ENCODE assay signal across 10 mouse cellular contexts in the genomic region with DNA sequence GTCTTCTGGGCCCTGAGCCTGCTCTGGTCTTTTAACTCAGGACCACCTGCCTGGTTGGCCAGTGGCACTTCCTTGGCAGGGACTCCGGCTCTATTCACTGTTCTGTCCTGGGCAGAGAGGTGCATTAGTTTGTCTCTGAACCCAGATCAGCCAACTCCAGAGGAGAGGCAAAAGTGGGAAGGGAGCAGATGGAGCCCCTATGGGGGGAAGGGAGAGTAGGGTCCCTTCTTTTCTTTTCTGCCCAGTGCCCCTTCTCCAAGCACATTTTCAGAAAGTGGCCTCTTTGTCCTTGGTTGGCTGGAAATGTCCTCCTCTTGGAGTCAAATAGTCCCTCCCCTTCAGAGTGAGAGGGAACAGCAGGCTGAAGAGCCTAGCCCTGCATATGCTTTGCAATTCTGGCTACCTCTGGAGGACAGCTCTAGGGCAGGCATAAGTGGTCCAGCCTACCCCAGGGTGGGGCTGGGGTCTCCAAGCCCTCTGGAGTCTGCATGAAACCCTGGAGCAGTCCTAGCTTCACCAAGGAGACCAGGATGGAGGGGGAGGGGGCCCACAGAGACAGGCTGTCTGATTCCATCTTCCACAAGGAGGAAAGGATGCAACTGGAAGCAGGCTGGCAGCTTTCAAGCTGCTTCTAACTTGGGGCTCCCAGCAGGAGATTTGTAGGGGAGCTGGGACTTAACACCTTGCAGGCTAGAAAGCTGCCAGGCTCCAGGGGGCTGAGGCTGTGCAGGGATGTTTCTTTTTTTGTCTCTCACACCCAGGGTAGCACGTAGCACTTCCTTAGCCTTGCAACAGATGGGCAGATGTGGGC. TPM values are rescaled to one million over a fixed set of nuclear protein-coding genes. Genes with fewer than 3 reads are reported as not detected.
DNase-seq lines count a peak whose midpoint lies in the region; ATAC-seq lines count a peak whose summit lies in the region.
"Had no signal": no experiment of that assay in that cellular context is flagged by ENCODE, and none has a peak within 500 bp of the region (broad histone marks: within the 10 kb centered on the region; RNA-seq: fewer than 3 reads in every experiment).

No protein-coding gene starts in this region.

- ATAC-seq in cerebellum, adult (ENCODE audit: insufficient number of reproducible peaks, low FRiP score, low TSS enrichment), result no peak; the same call in 1 of the 2 replicates
- ATAC-seq in forebrain, embryonic 15.5 days (replicated peaks), result peak; percentile 92
- peak; percentile 47; the same call in 1 of the 2 replicates for ATAC-seq in neural tube, embryonic 13.5 days (ENCODE audit: low read depth)
- ATAC-seq in megakaryocyte progenitor cell, adult 5-6 weeks (replicated peaks; ENCODE audit: poor library complexity), result no peak
- ATAC-seq: intestine, embryonic 16.5 days had no signal

- 20% methylated on average over 2 of the region's 2 CpGs for WGBS in forebrain, embryonic 15.5 days
- WGBS in neural tube, embryonic 13.5 days, result 41% methylated on average over 2 of the region's 2 CpGs

- peak overlapping the region; percentile 46 for H3K27ac ChIP-seq in forebrain, embryonic 15.5 days (replicated peaks)
- H3K27ac ChIP-seq in neural tube, embryonic 13.5 days (replicated peaks), result no peak overlapping the region
- H3K27ac ChIP-seq: stomach, embryonic 15.5 days had no signal

- no peaks in the 10 kb centered on the region for H3K27me3 ChIP-seq in forebrain, embryonic 15.5 days
- H3K27me3 ChIP-seq in neural tube, embryonic 13.5 days, result no peaks in the 10 kb centered on the region
- H3K27me3 ChIP-seq: stomach, embryonic 15.5 days had no signal

- no peaks in the 10 kb centered on the region for H3K36me3 ChIP-seq in forebrain, embryonic 15.5 days
- no peaks in the 10 kb centered on the region for H3K36me3 ChIP-seq in neural tube, embryonic 13.5 days
- H3K36me3 ChIP-seq: stomach, embryonic 15.5 days had no signal

- H3K4me1 ChIP-seq in forebrain, embryonic 15.5 days, result peaks cover 13% of the 10 kb centered on the region
- H3K4me1 ChIP-seq in neural tube, embryonic 13.5 days (replicated peaks), result peaks cover 13% of the 10 kb centered on the region

- no peak overlapping the region for H3K4me2 ChIP-seq in forebrain, embryonic 15.5 days (replicated peaks)
- H3K4me2 ChIP-seq in neural tube, embryonic 13.5 days, result no peak overlapping the region
- H3K4me2 ChIP-seq: stomach, embryonic 15.5 days had no signal

- peak; percentile 20 for DNase-seq in cerebellum, adult 9-11 months
- peak; percentile 61 to 66 for DNase-seq in layer of hippocampus, postnatal 10 days (ENCODE audit: low spot score in 2 of 2)
- DNase-seq in spleen, adult 18-20 months, result no peak
- DNase-seq in ovary, postnatal 36 days (ENCODE audit: low spot score), result no peak

- H3K9ac ChIP-seq in forebrain, embryonic 15.5 days (replicated peaks), result no peak overlapping the region
- H3K9ac ChIP-seq in neural tube, embryonic 13.5 days, result 0 out of 2 replicates have a peak overlapping the region, but pooled peaks have one; percentile 22
- H3K9ac ChIP-seq: stomach, embryonic 15.5 days had no signal

- no peak overlapping the region for H3K4me3 ChIP-seq in forebrain, embryonic 15.5 days
- H3K4me3 ChIP-seq in neural tube, embryonic 13.5 days, result no peak overlapping the region
- H3K4me3 ChIP-seq: stomach, embryonic 15.5 days had no signal

- H3K9me3 ChIP-seq in forebrain, embryonic 15.5 days, result no peaks in the 10 kb centered on the region
- H3K9me3 ChIP-seq in neural tube, embryonic 13.5 days, result no peaks in the 10 kb centered on the region
- H3K9me3 ChIP-seq: stomach, embryonic 15.5 days had no signal

RNA-seq across cellular contexts. Expression of gene Pamr1, which starts 49.3 kb away (rescaled TPM):
- 1.4 and 1.9 TPM in 2 replicates for polyA plus RNA-seq in forebrain, embryonic 15.5 days (2015; fragmentation: Nextera tagmentation; extraction: Ambion mirVana)
- total RNA-seq in layer of hippocampus, postnatal 10 days (2021), result 10 to 100 TPM; 11.1 to 13.3 TPM
- polyA plus RNA-seq in neural tube, embryonic 13.5 days (2015; fragmentation: Nextera tagmentation; extraction: Ambion mirVana), result 6.3 and 8.3 TPM in 2 replicates
- not detected in 2 replicates for total RNA-seq in megakaryocyte progenitor cell, adult 5-6 weeks (2015)
- total RNA-seq in megakaryocyte progenitor cell, adult 5-6 weeks (2017), result not detected in 2 replicates

RNA-seq across cellular contexts. Expression of gene Slc1a2, which starts 59.3 kb away (rescaled TPM):
- polyA plus RNA-seq in forebrain, embryonic 15.5 days (2015; fragmentation: Nextera tagmentation; extraction: Ambion mirVana), result 10.5 and 11.4 TPM in 2 replicates
- 1,000 to 10,000 TPM; 1,474 to 1,476 TPM for total RNA-seq in layer of hippocampus, postnatal 10 days (2021)
- 18.8 and 22.5 TPM in 2 replicates for polyA plus RNA-seq in neural tube, embryonic 13.5 days (2015; fragmentation: Nextera tagmentation; extraction: Ambion mirVana)
- not detected in 2 replicates for total RNA-seq in megakaryocyte progenitor cell, adult 5-6 weeks (2015)
- total RNA-seq in megakaryocyte progenitor cell, adult 5-6 weeks (2017), result not detected in 2 replicates

Comparison
In these comparisons a context has a peak if more than half of its experiments do, and no peak if none do; other contexts are left out.
1. DNase-seq: peak in cerebellum, adult 9-11 months (single experiment) and layer of hippocampus, postnatal 10 days (2 of 2); none in spleen, adult 18-20 months (0 of 2) and ovary, postnatal 36 days (single experiment).
2. ATAC-seq: peak in forebrain, embryonic 15.5 days (single experiment) and neural tube, embryonic 13.5 days (single experiment); none in cerebellum, adult (single experiment) and megakaryocyte progenitor cell, adult 5-6 weeks (single experiment).
3. RNA of gene Pamr1, which starts 49.3 kb away (total RNA-seq): 11.1 to 13.3 TPM in layer of hippocampus, postnatal 10 days; not detected in megakaryocyte progenitor cell, adult 5-6 weeks; every median in the first group is over 10 times any median in the second.
4. RNA of gene Slc1a2, which starts 59.3 kb away (total RNA-seq): 1,474 to 1,476 TPM in layer of hippocampus, postnatal 10 days; not detected in megakaryocyte progenitor cell, adult 5-6 weeks; every median in the first group is over 1,000 times any median in the second.